Mouse (Mus musculus): ENCODE results near the gene Tmem79. TPM values are rescaled to one million over a fixed set of nuclear protein-coding genes. Genes with fewer than 3 reads are reported as not detected.

Gene Tmem79
- total RNA-seq, 1 experiment: 24.3 TPM

DNA sequence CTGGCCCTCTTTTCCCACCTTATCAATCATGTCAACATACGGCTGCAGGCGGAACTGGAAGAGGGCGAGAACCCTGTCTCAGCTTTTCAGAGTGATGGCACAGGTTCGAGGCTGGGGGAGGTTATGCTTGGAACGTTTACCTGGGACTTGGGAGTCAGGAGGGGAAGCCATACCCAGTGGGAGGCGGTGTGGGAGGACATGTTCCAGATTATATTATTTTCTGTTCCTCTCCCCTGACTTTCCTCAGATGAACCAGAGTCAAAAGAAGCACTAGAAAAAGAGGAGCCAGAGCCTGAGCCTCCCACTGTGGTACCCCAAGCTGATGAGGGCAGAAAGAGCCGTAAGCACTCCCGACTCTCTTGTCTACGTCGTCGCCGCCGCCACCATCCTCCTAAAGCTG, 14.8 kb upstream of the Tmem79 start:
- peaks cover 83% of the 10 kb centered on the region for H3K36me3 ChIP-seq (ENCODE audit: control insufficient read depth, insufficient read depth, low read length, poor library complexity, severe bottlenecking)
- in situ Hi-C loops (cut with MboI; ENCODE audit: low sequenced_read_pairs in 2 of 2, unreplicated experiment in 2 of 2): loop anchor here in 1 of 2 experiments (5.0 kb wide), 1 partner anchor 38 kb away; no protein-coding TSS in a partner anchor

GRCm38 (mm10) chr3:88339006-88339405, 3.1 kb upstream of the Tmem79 start:
- in situ Hi-C loops (cut with MboI; ENCODE audit: low sequenced_read_pairs in 2 of 2, unreplicated experiment in 2 of 2): loop anchor here in 1 of 2 experiments (5.0 kb wide), 1 partner anchor 42 kb away; the partner anchor contains the start of genes Cct3 and Tsacc

More for the DNA sequence above, 14.8 kb upstream of the Tmem79 start:
- TF ChIP-seq CHD2 (IDR thresholded peaks at IDR 0.05; ENCODE audit: low read depth, low read length) (no peak), MAFK (IDR thresholded peaks at IDR 0.05; ENCODE audit: insufficient read depth, low read depth, low read length) (no peak), ZC3H11A (IDR thresholded peaks at IDR 0.05; ENCODE audit: borderline replicate concordance, low read depth, low read length) (no peak), ZNF384 (IDR thresholded peaks at IDR 0.05; ENCODE audit: low read depth, low read length) (no peak), HCFC1 (IDR thresholded peaks at IDR 0.05; ENCODE audit: borderline replicate concordance, insufficient read depth, low read length) (no peak)
- H3K27ac ChIP-seq (ENCODE audit: insufficient read depth, low read depth, low read length, poor library complexity, severe bottlenecking): no peak overlapping the region
- H3K9me3 ChIP-seq (ENCODE audit: control insufficient read depth, insufficient read depth, low read depth, low read length): no peaks in the 10 kb centered on the region
- no peak for DNase-seq (ENCODE audit: low read depth, low spot score)
- H3K4me1 ChIP-seq (ENCODE audit: control insufficient read depth in 2 of 2, insufficient read depth in 2 of 2, low read length in 2 of 2, poor library complexity in 1 of 2): no peaks in the 10 kb centered on the region
- H3K9ac ChIP-seq (ENCODE audit: insufficient read depth, low read depth, low read length, poor library complexity, severe bottlenecking): no peak overlapping the region
- H3K4me3 ChIP-seq (ENCODE audit: insufficient read depth in 1 of 2, low read depth in 1 of 2, low read length in 2 of 2, poor library complexity in 1 of 2, severe bottlenecking in 1 of 2): no peak overlapping the region

GRCm38 (mm10) chr3:88338316-88338715, 2.4 kb upstream of the Tmem79 start:
- DNase-seq (ENCODE audit: low read depth, low spot score): no peak
- in situ Hi-C loops (cut with MboI; ENCODE audit: low sequenced_read_pairs in 2 of 2, unreplicated experiment in 2 of 2): loop anchor here in 1 of 2 experiments (5.0 kb wide), 1 partner anchor 41 kb away; the partner anchor contains the start of genes Cct3 and Tsacc

More at GRCm38 (mm10) chr3:88339006-88339405, 3.1 kb upstream of the Tmem79 start:
- peaks cover 30% of the 10 kb centered on the region for H3K36me3 ChIP-seq (ENCODE audit: control insufficient read depth, insufficient read depth, low read length, poor library complexity, severe bottlenecking)
- no peak overlapping the region for H3K4me3 ChIP-seq (ENCODE audit: insufficient read depth in 1 of 2, low read depth in 1 of 2, low read length in 2 of 2, poor library complexity in 1 of 2, severe bottlenecking in 1 of 2)
- H3K9me3 ChIP-seq (ENCODE audit: control insufficient read depth, insufficient read depth, low read depth, low read length): no peaks in the 10 kb centered on the region
- no peak for DNase-seq (ENCODE audit: low read depth, low spot score)
- H3K9ac ChIP-seq (ENCODE audit: insufficient read depth, low read depth, low read length, poor library complexity, severe bottlenecking): no peak overlapping the region
- TF ChIP-seq ZNF384 (IDR thresholded peaks at IDR 0.05; ENCODE audit: low read depth, low read length) (no peak), CHD2 (IDR thresholded peaks at IDR 0.05; ENCODE audit: low read depth, low read length) (no peak), ZC3H11A (IDR thresholded peaks at IDR 0.05; ENCODE audit: borderline replicate concordance, low read depth, low read length) (no peak), HCFC1 (IDR thresholded peaks at IDR 0.05; ENCODE audit: borderline replicate concordance, insufficient read depth, low read length) (no peak), MAFK (IDR thresholded peaks at IDR 0.05; ENCODE audit: insufficient read depth, low read depth, low read length) (no peak)
- H3K4me1 ChIP-seq (ENCODE audit: control insufficient read depth in 2 of 2, insufficient read depth in 2 of 2, low read length in 2 of 2, poor library complexity in 1 of 2): peaks cover 0 to 12% of the 10 kb centered on the region in 2 experiments; a peak in 1 of 4 replicates
- no peak overlapping the region for H3K27ac ChIP-seq (ENCODE audit: insufficient read depth, low read depth, low read length, poor library complexity, severe bottlenecking)

GRCm38 (mm10) chr3:88337367-88338020, 1.5 kb upstream of the Tmem79 start:
- H3K9ac ChIP-seq (ENCODE audit: insufficient read depth, low read depth, low read length, poor library complexity, severe bottlenecking): peak overlapping the region; percentile 65
- H3K27ac ChIP-seq (ENCODE audit: insufficient read depth, low read depth, low read length, poor library complexity, severe bottlenecking): peak overlapping the region; percentile 99; the same call in 1 of the 2 replicates

More at GRCm38 (mm10) chr3:88338316-88338715, 2.4 kb upstream of the Tmem79 start:
- Histone ChIP-seq H3K4me3 (ENCODE audit: insufficient read depth in 1 of 2, low read depth in 1 of 2, low read length in 2 of 2, poor library complexity in 1 of 2, severe bottlenecking in 1 of 2) (no peak overlapping the region), H3K4me1 (ENCODE audit: control insufficient read depth in 2 of 2, insufficient read depth in 2 of 2, low read length in 2 of 2, poor library complexity in 1 of 2) (peaks cover 0 to 14% of the 10 kb centered on the region in 2 experiments; a peak in 1 of 4 replicates), H3K9me3 (ENCODE audit: control insufficient read depth, insufficient read depth, low read depth, low read length) (no peaks in the 10 kb centered on the region), H3K36me3 (ENCODE audit: control insufficient read depth, insufficient read depth, low read length, poor library complexity, severe bottlenecking) (peaks cover 23% of the 10 kb centered on the region), H3K9ac (ENCODE audit: insufficient read depth, low read depth, low read length, poor library complexity, severe bottlenecking) (no peak overlapping the region), H3K27ac (ENCODE audit: insufficient read depth, low read depth, low read length, poor library complexity, severe bottlenecking) (no peak overlapping the region)
- no peak for TF ChIP-seq HCFC1 (IDR thresholded peaks at IDR 0.05; ENCODE audit: borderline replicate concordance, insufficient read depth, low read length)
- TF ChIP-seq CHD2 (IDR thresholded peaks at IDR 0.05; ENCODE audit: low read depth, low read length): no peak
- no peak for TF ChIP-seq ZNF384 (IDR thresholded peaks at IDR 0.05; ENCODE audit: low read depth, low read length)
- no peak for TF ChIP-seq ZC3H11A (IDR thresholded peaks at IDR 0.05; ENCODE audit: borderline replicate concordance, low read depth, low read length)
- no peak for TF ChIP-seq MAFK (IDR thresholded peaks at IDR 0.05; ENCODE audit: insufficient read depth, low read depth, low read length)

More at GRCm38 (mm10) chr3:88337367-88338020, 1.5 kb upstream of the Tmem79 start:
- TF ChIP-seq MAFK (IDR thresholded peaks at IDR 0.05; ENCODE audit: insufficient read depth, low read depth, low read length) (peak; percentile 48; the same call in 1 of the 2 replicates), HCFC1 (IDR thresholded peaks at IDR 0.05; ENCODE audit: borderline replicate concordance, insufficient read depth, low read length) (no peak)
- H3K36me3 ChIP-seq (ENCODE audit: control insufficient read depth, insufficient read depth, low read length, poor library complexity, severe bottlenecking): peaks cover 15% of the 10 kb centered on the region
- no peak for DNase-seq (ENCODE audit: low read depth, low spot score)
- H3K4me3 ChIP-seq (ENCODE audit: insufficient read depth in 1 of 2, low read depth in 1 of 2, low read length in 2 of 2, poor library complexity in 1 of 2, severe bottlenecking in 1 of 2): peak overlapping the region; percentile 66 to 91
- in situ Hi-C loops (cut with MboI; ENCODE audit: low sequenced_read_pairs in 2 of 2, unreplicated experiment in 2 of 2): loop anchor here in 1 of 2 experiments (5.0 kb wide), 1 partner anchor 40 kb away; the partner anchor contains the start of genes Cct3 and Tsacc
- H3K4me1 ChIP-seq (ENCODE audit: control insufficient read depth in 2 of 2, insufficient read depth in 2 of 2, low read length in 2 of 2, poor library complexity in 1 of 2): peaks cover 0 to 18% of the 10 kb centered on the region in 2 experiments; a peak in 1 of 4 replicates
- H3K9me3 ChIP-seq (ENCODE audit: control insufficient read depth, insufficient read depth, low read depth, low read length): no peaks in the 10 kb centered on the region

Data from ES-E14 (cell line).